Mouse (Mus musculus) cerebellum, postnatal 10 days (tissue): ENCODE results near the gene Atp11a.
A peak's percentile ranks its signal among the peaks of the same experiment; 100 is the strongest.

Experiments
- DNase-seq, 2 experiments: peaks; one replicate each; pipeline ENCODE4 v3.0.0; 2021; ENCODE audit warnings: mixed read lengths in 2 of 2

Gene Atp11a

DNA sequence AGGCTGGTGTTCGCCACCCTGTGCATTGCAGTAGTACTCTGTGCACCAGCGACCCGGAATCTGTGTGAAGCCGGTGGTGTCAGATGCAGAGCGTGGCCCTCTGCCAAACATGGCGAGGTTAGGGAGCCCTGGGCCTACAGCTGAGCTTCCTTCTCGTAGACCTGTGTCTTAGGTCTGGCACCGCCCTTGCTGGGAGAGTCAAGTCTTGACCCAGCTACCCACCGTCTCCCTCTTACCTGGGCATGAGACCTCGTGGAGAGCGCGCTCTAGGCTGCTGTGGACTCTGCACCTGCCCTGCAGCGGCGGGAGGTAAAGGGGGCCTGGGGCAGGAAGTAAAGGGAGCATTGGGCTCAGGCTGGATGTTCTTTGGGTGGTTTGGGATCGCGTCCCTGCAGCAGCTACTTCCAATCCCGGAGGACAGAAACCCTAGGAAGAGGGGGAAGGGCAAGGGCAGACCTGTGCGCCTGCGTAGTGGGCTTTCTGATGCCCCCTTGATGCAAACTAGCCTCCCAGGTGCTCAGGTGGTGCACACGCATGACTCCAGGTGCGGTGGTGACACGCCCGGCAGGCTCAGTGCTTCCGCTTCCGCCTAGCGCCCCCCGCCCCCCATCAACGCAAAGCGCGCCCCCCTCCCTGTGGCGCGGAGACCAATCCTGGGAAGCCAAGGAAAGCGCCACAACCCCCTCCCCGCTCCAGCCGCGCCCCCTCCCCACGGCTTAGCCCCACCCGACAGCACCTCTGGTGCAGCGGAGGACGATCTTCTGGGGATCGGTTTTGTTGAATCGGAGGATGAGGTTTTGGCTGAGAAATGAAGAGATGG is 158.6 kb downstream of the Atp11a start:
- peak; percentile 87 to 88 for DNase-seq

DNA sequence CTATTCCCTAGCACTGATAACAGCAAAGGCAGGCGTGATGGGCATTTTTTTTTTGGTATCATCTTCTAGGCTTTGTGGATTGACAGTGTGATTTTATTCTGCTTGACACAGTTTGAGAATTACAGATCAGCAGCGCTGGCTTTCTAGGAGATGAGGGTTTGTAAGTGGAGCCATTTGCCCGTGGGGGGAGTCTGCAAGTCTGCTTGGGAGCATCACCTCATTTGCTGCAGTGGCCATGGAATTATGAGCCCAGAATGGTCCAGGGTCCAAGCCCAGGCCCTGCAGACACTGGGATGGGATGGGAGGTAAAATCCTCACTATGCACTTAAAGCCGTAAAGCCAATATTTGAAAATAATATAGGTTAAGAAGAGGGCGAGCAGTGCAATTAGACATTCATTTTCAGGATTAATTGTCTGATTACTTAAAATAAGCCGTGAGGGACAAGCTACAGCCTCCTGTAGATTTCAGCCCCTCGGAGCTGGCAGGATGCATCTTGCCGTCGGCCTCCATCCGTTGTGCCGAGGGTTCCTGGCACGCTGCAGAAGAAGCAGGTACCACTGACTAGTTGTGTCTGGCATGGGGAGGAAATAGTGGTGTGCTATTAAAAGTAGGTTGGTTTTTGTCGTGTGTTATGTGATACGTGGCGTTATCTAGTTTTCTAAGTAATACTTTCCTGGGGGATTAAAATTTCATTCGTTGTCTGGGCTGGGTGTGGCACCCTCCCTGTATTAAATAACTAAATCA is 159.5 kb downstream of the Atp11a start:
- peak; percentile 53 to 55 for DNase-seq

DNA sequence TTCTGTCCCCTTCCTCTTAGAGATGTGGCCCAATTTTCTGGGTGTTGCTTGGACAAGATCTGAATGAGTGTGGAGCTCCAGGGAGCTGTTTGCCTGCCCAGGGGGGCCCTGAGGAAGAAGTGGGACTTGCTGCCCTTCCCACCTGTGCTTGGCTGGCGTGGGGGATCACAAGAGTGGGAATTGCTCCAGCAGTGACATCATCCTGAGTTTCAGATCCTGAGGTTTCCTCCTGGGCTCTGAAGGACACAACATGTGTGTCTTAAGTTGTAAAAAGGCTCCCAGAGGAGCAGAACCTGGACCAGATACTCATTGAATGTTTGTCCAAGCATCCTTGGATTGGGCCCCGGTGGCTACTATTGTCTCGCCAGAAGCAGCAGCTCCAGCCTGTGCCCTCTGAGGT is 160.2 kb downstream of the Atp11a start:
- DNase-seq = peak; percentile 59 to 60

- DNase-seq = peak in 1 of 2 experiments; percentile 37
Measured at GRCm38 (mm10) chr8:12917831-12918230, 161.0 kb downstream of the Atp11a start.
